Mouse (Mus musculus) liver, embryonic 13.5 days (tissue): ENCODE measurements around the gene Pdss2. TPM values are rescaled to one million over a fixed set of nuclear protein-coding genes. Genes with fewer than 3 reads are reported as not detected.
A peak's percentile ranks its signal among the peaks of the same experiment; 100 is the strongest.

Experiments used
- ATAC-seq: fragments of 200-750 bp; cut with Nextera tagmentation; 2 replicates; pipeline ENCODE4 v1.8.0; 2017; ENCODE audit warnings: low read depth, mild to moderate bottlenecking, moderate number of reproducible peaks, moderate library complexity
- DNase-seq: peaks from one replicate; pipeline ENCODE4 v3.0.0; 2022
- H3K27ac ChIP-seq: fragments of 300-500 bp; sonication (generic); 2 replicates; pipeline ENCODE4 v1.5.1; 2015; ENCODE audit warnings: moderate library complexity, mild to moderate bottlenecking, inconsistent platforms
- H3K27me3 ChIP-seq: fragments of 300-500 bp; sonication (generic); 2 replicates; pipeline ENCODE4 v1.6.1; 2015; ENCODE audit warnings: mild to moderate bottlenecking, inconsistent platforms
- H3K36me3 ChIP-seq: fragments of 300-500 bp; sonication (generic); 2 replicates; pipeline ENCODE4 v1.6.1; 2015; ENCODE audit warnings: mild to moderate bottlenecking, inconsistent platforms
- H3K4me1 ChIP-seq: fragments of 300-500 bp; sonication (generic); replicated peaks from 2 replicates; pipeline ENCODE4 v1.6.1; 2015; ENCODE audit warnings: inconsistent platforms
- H3K4me2 ChIP-seq: fragments of 300-500 bp; sonication (generic); 2 replicates; pipeline ENCODE4 v1.6.1; 2015; ENCODE audit warnings: inconsistent platforms, mild to moderate bottlenecking, moderate library complexity
- H3K4me3 ChIP-seq: fragments of 300-500 bp; sonication (generic); replicated peaks from 2 replicates; pipeline ENCODE4 v1.5.1; 2015; ENCODE audit warnings: mild to moderate bottlenecking, inconsistent platforms
- H3K9ac ChIP-seq: fragments of 300-500 bp; sonication (generic); 2 replicates; pipeline ENCODE4 v1.6.1; 2015; ENCODE audit warnings: mild to moderate bottlenecking, inconsistent platforms
- H3K9me3 ChIP-seq: fragments of 300-500 bp; sonication (generic); replicated peaks from 2 replicates; pipeline ENCODE4 v1.6.1; 2016; ENCODE audit warnings: inconsistent platforms
- WGBS: fragments of 180-500 bp; shearing (Covaris S2); methylation state at CpG from one replicate; pipeline ENCODE4 v1.1.7; 2015; ENCODE audit not compliant: insufficient replicate concordance; 5-methylcytosine and 5-hydroxymethylcytosine counted together
- polyA plus RNA-seq: library from polyadenylated mRNA; unstranded; fragments of >200 nt; fragmentation: Nextera tagmentation; extraction: Ambion mirVana; gene quantifications from 2 replicates; pipeline ENCODE4 v1.2.1, GENCODE M21; 2015

The Pdss2 gene
- polyA plus RNA-seq, 1 experiment from 2014 or later: 9.0 TPM

GRCm38 (mm10) chr10:43448656-43449055 is 227.4 kb downstream of the Pdss2 start:
- Histone ChIP-seq H3K9ac (no peak overlapping the region), H3K36me3 (no peaks in the 10 kb centered on the region), H3K4me2 (no peak overlapping the region), H3K27me3 (no peaks in the 10 kb centered on the region), H3K4me3 (no peak overlapping the region), H3K4me1 (peaks cover 17% of the 10 kb centered on the region), H3K9me3 (no peaks in the 10 kb centered on the region), H3K27ac (no peak overlapping the region)
- 78% methylated on average over 3 of the region's 3 CpGs for WGBS
- DNase-seq: no peak
- no peak for ATAC-seq

GRCm38 (mm10) chr10:43451848-43452662 is 230.8 kb downstream of the Pdss2 start:
- H3K4me2 ChIP-seq: peak overlapping the region; percentile 55
- no peaks in the 10 kb centered on the region for H3K36me3 ChIP-seq
- ATAC-seq (peak; percentile 61), DNase-seq (peak; percentile 28)
- H3K9ac ChIP-seq: peak overlapping the region; percentile 10; the same call in 1 of the 2 replicates
- H3K4me3 ChIP-seq: peak overlapping the region; percentile 29
- no peaks in the 10 kb centered on the region for H3K27me3 ChIP-seq
- 17% methylated on average over 16 of the region's 16 CpGs for WGBS
- no peaks in the 10 kb centered on the region for H3K9me3 ChIP-seq
- no peak overlapping the region for H3K27ac ChIP-seq
- peaks cover 17% of the 10 kb centered on the region for H3K4me1 ChIP-seq

DNA sequence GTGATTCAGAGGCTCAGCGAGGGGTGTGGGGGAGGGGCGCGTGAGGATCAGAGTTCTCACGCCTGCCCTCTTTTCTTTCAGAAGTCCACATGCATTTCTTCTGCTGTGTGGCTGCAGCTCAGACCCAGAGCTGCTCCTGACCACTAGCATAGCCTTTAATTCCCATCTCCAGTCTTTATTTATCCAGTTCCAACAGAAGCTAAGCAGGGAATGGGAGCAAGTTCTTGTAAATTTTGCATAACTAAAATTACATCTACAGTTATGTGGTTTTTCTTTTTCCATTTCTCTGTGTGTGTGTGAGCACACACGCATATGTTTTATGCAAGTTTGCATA is 231.3 kb downstream of the Pdss2 start:
- peak overlapping the region; percentile 29 for H3K4me3 ChIP-seq
- peak overlapping the region; percentile 55 for H3K4me2 ChIP-seq

GRCm38 (mm10) chr10:43454219-43454618 is 232.9 kb downstream of the Pdss2 start:
- H3K4me3 ChIP-seq: no peak overlapping the region
- H3K9me3 ChIP-seq: 0 out of 2 replicates have a peak, but pooled peaks cover 4% of the 10 kb centered on the region
- H3K27ac ChIP-seq: no peak overlapping the region
- ATAC-seq (no peak), DNase-seq (no peak)
- no peak overlapping the region for H3K9ac ChIP-seq
- no peaks in the 10 kb centered on the region for H3K27me3 ChIP-seq
- H3K4me2 ChIP-seq: no peak overlapping the region
- whole genome bisulfite sequencing: 39% methylated on average over 1 of the region's 1 CpGs
- H3K4me1 ChIP-seq: peaks cover 17% of the 10 kb centered on the region
- H3K36me3 ChIP-seq: no peaks in the 10 kb centered on the region

More for the DNA sequence above, 231.3 kb downstream of the Pdss2 start:
- ATAC-seq (no peak), DNase-seq (no peak)
- H3K27me3 ChIP-seq: no peaks in the 10 kb centered on the region
- H3K9me3 ChIP-seq: 0 out of 2 replicates have a peak, but pooled peaks cover 4% of the 10 kb centered on the region
- no peaks in the 10 kb centered on the region for H3K36me3 ChIP-seq
- 17% methylated on average over 5 of the region's 5 CpGs for WGBS
- H3K4me1 ChIP-seq: peaks cover 17% of the 10 kb centered on the region
- no peak overlapping the region for H3K27ac ChIP-seq
- H3K9ac ChIP-seq: no peak overlapping the region

DNA sequence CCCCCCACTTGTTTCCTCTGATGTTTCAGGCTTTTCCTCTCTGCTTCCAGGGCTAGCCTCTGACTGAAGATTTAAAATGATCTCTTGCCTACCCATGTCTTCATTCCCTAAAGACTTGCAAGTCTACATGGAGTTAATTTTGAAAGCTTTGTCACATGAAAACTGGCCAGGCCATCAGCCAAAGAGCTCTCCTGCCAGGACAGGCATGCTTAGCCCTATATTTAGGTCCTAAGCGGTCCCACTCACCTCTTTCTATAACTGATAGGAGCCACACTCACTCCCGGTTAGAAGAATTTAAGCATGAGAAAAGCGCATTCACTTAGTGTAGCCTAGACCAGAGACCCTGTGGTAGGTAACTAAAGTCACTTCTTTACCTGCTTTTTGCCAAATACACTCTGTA is 233.4 kb downstream of the Pdss2 start:
- WGBS: 82% methylated on average over 3 of the region's 3 CpGs
- H3K4me2 ChIP-seq: no peak overlapping the region
- DNase-seq: no peak
- no peak for ATAC-seq
- no peak overlapping the region for H3K4me3 ChIP-seq
- no peaks in the 10 kb centered on the region for H3K36me3 ChIP-seq
- no peaks in the 10 kb centered on the region for H3K27me3 ChIP-seq
- 0 out of 2 replicates have a peak, but pooled peaks cover 4% of the 10 kb centered on the region for H3K9me3 ChIP-seq
- H3K9ac ChIP-seq: no peak overlapping the region
- peaks cover 17% of the 10 kb centered on the region for H3K4me1 ChIP-seq
- H3K27ac ChIP-seq: no peak overlapping the region

DNA sequence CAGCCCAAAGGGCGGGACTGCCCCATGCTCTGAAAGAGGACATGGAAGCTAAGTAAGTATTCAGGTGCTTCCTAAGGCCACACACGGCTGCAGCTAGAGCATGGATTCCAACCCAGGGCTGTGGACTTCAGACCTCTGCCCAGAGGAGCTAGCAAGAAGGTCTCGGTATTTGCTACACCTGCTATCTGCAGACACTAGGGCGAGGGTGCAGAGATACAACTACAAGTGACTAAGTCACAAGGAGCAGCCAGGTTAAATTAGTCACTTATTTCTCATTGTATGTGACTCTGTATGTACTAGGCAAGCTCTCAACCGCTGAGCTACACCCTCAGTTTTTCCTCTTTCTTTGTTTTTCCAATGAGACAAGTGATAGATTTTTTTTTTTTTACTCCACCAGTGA is 241.5 kb downstream of the Pdss2 start:
- Histone ChIP-seq H3K36me3 (no peaks in the 10 kb centered on the region), H3K4me2 (no peak overlapping the region), H3K9me3 (no peaks in the 10 kb centered on the region), H3K4me1 (peaks cover 8% of the 10 kb centered on the region), H3K27ac (no peak overlapping the region; the same call in 1 of the 2 replicates), H3K27me3 (no peaks in the 10 kb centered on the region), H3K4me3 (no peak overlapping the region), H3K9ac (no peak overlapping the region)
- no peak for DNase-seq
- ATAC-seq: peak; percentile 45; the same call in 1 of the 2 replicates
- 52% methylated on average over 5 of the region's 5 CpGs for WGBS

DNA sequence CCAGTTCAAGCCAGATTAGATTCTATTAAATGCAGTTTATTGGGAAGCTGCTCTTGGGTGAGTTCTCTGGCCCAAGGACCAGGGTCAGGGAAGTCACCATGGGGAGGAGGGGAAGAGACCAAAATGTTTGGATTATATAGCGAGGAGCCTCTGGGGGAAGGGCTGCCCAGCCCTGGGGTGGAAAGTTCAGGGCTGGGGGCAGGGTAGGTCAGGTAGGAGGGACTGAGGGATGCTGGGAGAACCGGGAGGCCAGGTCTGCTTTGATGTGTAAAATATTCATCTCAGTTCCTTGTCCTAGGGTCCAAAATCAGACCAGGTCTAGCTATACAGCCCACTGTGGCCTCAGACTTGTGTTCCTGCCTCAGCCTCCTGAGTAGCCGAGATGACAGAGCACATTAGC is 241.9 kb downstream of the Pdss2 start:
- peaks cover 12% of the 10 kb centered on the region for H3K4me1 ChIP-seq
- H3K4me2 ChIP-seq: no peak overlapping the region
- H3K9me3 ChIP-seq: no peaks in the 10 kb centered on the region
- 0 out of 2 replicates have a peak overlapping the region, but pooled peaks have one; percentile 39 for H3K27ac ChIP-seq
- ATAC-seq (peak; percentile 67), DNase-seq (no peak)
- no peaks in the 10 kb centered on the region for H3K27me3 ChIP-seq
- 46% methylated on average over 3 of the region's 3 CpGs for WGBS
- H3K36me3 ChIP-seq: no peaks in the 10 kb centered on the region
- H3K4me3 ChIP-seq: no peak overlapping the region
- no peak overlapping the region for H3K9ac ChIP-seq

GRCm38 (mm10) chr10:43466223-43466622 is 244.9 kb downstream of the Pdss2 start:
- Histone ChIP-seq H3K9me3 (no peaks in the 10 kb centered on the region), H3K36me3 (no peaks in the 10 kb centered on the region), H3K4me2 (no peak overlapping the region), H3K27me3 (no peaks in the 10 kb centered on the region), H3K4me1 (peaks cover 16% of the 10 kb centered on the region), H3K4me3 (no peak overlapping the region), H3K27ac (no peak overlapping the region), H3K9ac (no peak overlapping the region)
- DNase-seq: no peak
- 81% methylated on average over 2 of the region's 2 CpGs for WGBS
- no peak for ATAC-seq

DNA sequence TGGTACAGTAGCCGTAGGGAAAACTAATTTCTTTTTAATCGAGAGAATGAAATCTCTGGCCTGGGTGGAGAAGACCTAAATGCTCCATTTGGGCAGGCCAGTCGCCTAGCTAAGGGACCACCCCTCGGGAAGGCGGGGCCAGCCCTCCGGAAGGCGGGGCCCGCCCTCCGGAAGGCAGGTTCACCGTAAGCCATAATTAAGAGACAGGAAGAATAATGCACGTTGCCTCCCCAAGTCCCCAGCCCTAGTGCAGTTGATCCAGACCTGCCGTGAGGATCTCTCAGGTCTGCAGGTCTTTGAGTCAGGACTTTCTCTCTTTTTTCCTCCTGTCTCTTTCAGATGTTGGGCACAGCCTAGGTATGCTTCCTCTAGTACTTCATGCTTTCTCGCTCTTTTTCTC is 246.4 kb downstream of the Pdss2 start:
- Histone ChIP-seq H3K9me3 (no peaks in the 10 kb centered on the region), H3K27ac (no peak overlapping the region), H3K9ac (peak overlapping the region; percentile 59), H3K27me3 (no peaks in the 10 kb centered on the region), H3K36me3 (no peaks in the 10 kb centered on the region), H3K4me3 (peak overlapping the region; percentile 39), H3K4me1 (peaks cover 16% of the 10 kb centered on the region), H3K4me2 (peak overlapping the region; percentile 49)
- ATAC-seq (peak; percentile 64), DNase-seq (peak; percentile 59)
- WGBS: 22% methylated on average over 13 of the region's 13 CpGs

DNA sequence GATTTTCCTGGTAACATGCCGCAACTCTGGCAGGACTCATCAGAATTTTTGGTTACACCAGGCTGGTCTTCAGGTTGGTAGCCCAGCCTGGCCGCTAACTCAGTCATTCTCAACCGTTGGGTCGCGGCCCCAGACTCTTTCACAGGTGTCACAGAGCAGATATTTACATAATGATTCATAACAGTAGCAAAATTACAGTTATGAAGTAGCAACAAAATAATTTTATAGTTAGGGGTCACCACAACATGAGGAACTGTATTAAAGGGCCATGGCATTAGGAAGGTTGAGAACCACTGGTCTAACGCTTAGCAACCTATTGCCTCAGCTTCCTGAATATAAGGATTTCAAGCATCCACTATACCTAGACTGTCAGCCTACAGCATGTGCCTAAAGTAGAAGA is 247.0 kb downstream of the Pdss2 start:
- Histone ChIP-seq H3K36me3 (no peaks in the 10 kb centered on the region), H3K4me1 (peaks cover 16% of the 10 kb centered on the region), H3K4me2 (peak overlapping the region; percentile 49), H3K9ac (no peak overlapping the region; the same call in 1 of the 2 replicates), H3K9me3 (no peaks in the 10 kb centered on the region), H3K27me3 (no peaks in the 10 kb centered on the region), H3K4me3 (0 out of 2 replicates have a peak overlapping the region, but pooled peaks have one; percentile 39), H3K27ac (no peak overlapping the region)
- DNase-seq: no peak
- 84% methylated on average over 6 of the region's 6 CpGs for WGBS
- no peak for ATAC-seq

DNA sequence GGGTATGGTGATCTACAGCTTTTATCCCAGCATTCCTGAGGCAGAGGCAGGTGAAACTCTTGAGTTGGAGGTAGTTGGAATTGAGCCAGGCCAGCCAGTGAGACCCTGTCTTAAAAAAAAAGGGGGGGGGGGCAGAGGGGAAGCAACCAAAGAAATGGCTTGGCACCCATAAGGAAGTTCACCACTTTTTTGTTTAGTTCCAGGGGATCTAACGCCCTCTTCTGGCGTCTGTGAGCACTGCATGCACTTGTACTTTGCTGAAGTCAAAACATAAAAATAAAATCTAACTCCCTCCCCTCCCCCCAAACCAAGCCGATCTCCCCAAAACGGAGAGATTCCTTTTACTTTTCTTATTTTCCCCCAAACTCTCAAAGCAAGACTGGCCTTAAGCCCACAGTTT is 254.1 kb downstream of the Pdss2 start:
- no peak for ATAC-seq

GRCm38 (mm10) chr10:43477459-43477858 is 256.2 kb downstream of the Pdss2 start:
- 29% methylated on average over 9 of the region's 9 CpGs for WGBS
- H3K9me3 ChIP-seq: no peaks in the 10 kb centered on the region
- no peaks in the 10 kb centered on the region for H3K36me3 ChIP-seq
- peak overlapping the region; percentile 99 for H3K4me2 ChIP-seq
- H3K4me3 ChIP-seq: peak overlapping the region; percentile 83
- no peak for ATAC-seq
- 0 out of 2 replicates have a peak overlapping the region, but pooled peaks have one; percentile 88 for H3K27ac ChIP-seq
- H3K27me3 ChIP-seq: no peaks in the 10 kb centered on the region
- peak overlapping the region; percentile 90 for H3K9ac ChIP-seq
- DNase-seq: no peak
- H3K4me1 ChIP-seq: peaks cover 49% of the 10 kb centered on the region

More for the DNA sequence above, 254.1 kb downstream of the Pdss2 start:
- DNase-seq: no peak
- Histone ChIP-seq H3K9ac (no peak overlapping the region), H3K4me1 (peaks cover 31% of the 10 kb centered on the region), H3K9me3 (no peaks in the 10 kb centered on the region), H3K4me2 (no peak overlapping the region), H3K27ac (no peak overlapping the region), H3K4me3 (no peak overlapping the region), H3K27me3 (no peaks in the 10 kb centered on the region), H3K36me3 (no peaks in the 10 kb centered on the region)
- WGBS: 27% methylated on average over 4 of the region's 4 CpGs
